Mouse (Mus musculus) bone marrow macrophage, adult 2 months (primary cell): ENCODE data around the gene Efhd2. TPM values are rescaled to one million over a fixed set of nuclear protein-coding genes. Genes with fewer than 3 reads are reported as not detected.

Experiments
- H3K27ac ChIP-seq: 2 replicates; pipeline ENCODE4 v1.5.1; 2012; ENCODE audit warnings: low read depth, low read length; ENCODE audit not compliant: insufficient read depth
- H3K4me1 ChIP-seq: 2 replicates; pipeline ENCODE4 v1.6.1; 2012; ENCODE audit warnings: low read length; ENCODE audit not compliant: control insufficient read depth, insufficient read depth
- H3K4me3 ChIP-seq: 2 replicates; pipeline ENCODE4 v1.5.1; 2012; ENCODE audit warnings: mild to moderate bottlenecking, low read length, moderate library complexity; ENCODE audit not compliant: insufficient read depth
- CTCF ChIP-seq: IDR thresholded peaks from 2 replicates; pipeline ENCODE4 v1.5.1; 2012; ENCODE audit warnings: low read depth, mild to moderate bottlenecking, low read length, moderate library complexity
- POLR2A ChIP-seq: IDR thresholded peaks from 2 replicates; pipeline ENCODE4 v1.6.1; 2012; ENCODE audit warnings: mild to moderate bottlenecking, low read depth, low read length, borderline replicate concordance
- polyA plus RNA-seq: library from polyadenylated mRNA; stranded (reverse); fragments of >200 nt; gene quantifications from 2 replicates; pipeline ENCODE4 v1.2.4, GENCODE M21; 2012; ENCODE audit not compliant: missing spikeins, insufficient read depth, insufficient read length

Gene Efhd2
- polyA plus RNA-seq, 1 experiment = 491 TPM

- TF ChIP-seq CTCF = no peak
- TF ChIP-seq POLR2A = no peak
- Histone ChIP-seq H3K4me3 (no peak overlapping the region), H3K27ac (no peak overlapping the region), H3K4me1 (no peaks in the 10 kb centered on the region)
Measured at GRCm38 (mm10) chr4:141900421-141900820, 25.7 kb upstream of the Efhd2 start.

GRCm38 (mm10) chr4:141899936-141900335 lies 25.2 kb upstream of the Efhd2 start:
- no peak for TF ChIP-seq CTCF
- no peak overlapping the region for H3K4me3 ChIP-seq
- no peak overlapping the region for H3K27ac ChIP-seq
- H3K4me1 ChIP-seq = no peaks in the 10 kb centered on the region

- H3K27ac ChIP-seq = no peak overlapping the region
- no peaks in the 10 kb centered on the region for H3K4me1 ChIP-seq
- TF ChIP-seq CTCF (no peak), POLR2A (no peak)
- H3K4me3 ChIP-seq = no peak overlapping the region
Measured at GRCm38 (mm10) chr4:141898905-141899304, 24.2 kb upstream of the Efhd2 start.

GRCm38 (mm10) chr4:141897838-141898237 lies 23.1 kb upstream of the Efhd2 start:
- Histone ChIP-seq H3K4me3 (no peak overlapping the region), H3K27ac (no peak overlapping the region), H3K4me1 (no peaks in the 10 kb centered on the region)
- TF ChIP-seq CTCF (no peak), POLR2A (no peak)

- TF ChIP-seq POLR2A (no peak), CTCF (no peak)
- H3K4me1 ChIP-seq = no peaks in the 10 kb centered on the region
- H3K27ac ChIP-seq = no peak overlapping the region
- H3K4me3 ChIP-seq = no peak overlapping the region
Measured at GRCm38 (mm10) chr4:141897225-141897624, 22.5 kb upstream of the Efhd2 start.

- TF ChIP-seq CTCF (no peak), POLR2A (no peak)
- H3K4me3 ChIP-seq = no peak overlapping the region
- H3K27ac ChIP-seq = no peak overlapping the region
- no peaks in the 10 kb centered on the region for H3K4me1 ChIP-seq
Measured at GRCm38 (mm10) chr4:141895772-141896171, 21.1 kb upstream of the Efhd2 start.

- TF ChIP-seq CTCF (no peak), POLR2A (no peak)
- no peak overlapping the region for H3K4me3 ChIP-seq
- no peak overlapping the region for H3K27ac ChIP-seq
- H3K4me1 ChIP-seq = no peaks in the 10 kb centered on the region
Measured at GRCm38 (mm10) chr4:141893157-141893784, 18.6 kb upstream of the Efhd2 start.

- no peaks in the 10 kb centered on the region for H3K4me1 ChIP-seq
- H3K4me3 ChIP-seq = no peak overlapping the region
- TF ChIP-seq POLR2A (no peak), CTCF (no peak)
- H3K27ac ChIP-seq = no peak overlapping the region
Measured at GRCm38 (mm10) chr4:141886385-141886968, 11.8 kb upstream of the Efhd2 start.

- Histone ChIP-seq H3K4me1 (no peaks in the 10 kb centered on the region), H3K4me3 (no peak overlapping the region), H3K27ac (no peak overlapping the region)
- no peak for TF ChIP-seq POLR2A
- no peak for TF ChIP-seq CTCF
Measured at GRCm38 (mm10) chr4:141885451-141885850, 10.7 kb upstream of the Efhd2 start.

- Histone ChIP-seq H3K4me3 (no peak overlapping the region), H3K27ac (no peak overlapping the region), H3K4me1 (no peaks in the 10 kb centered on the region)
- TF ChIP-seq POLR2A (no peak), CTCF (no peak)
Measured at GRCm38 (mm10) chr4:141882858-141883257, 8.1 kb upstream of the Efhd2 start.
